Mouse (Mus musculus): ENCODE measurements around the gene Taf1b.
"Not testable (repeated sequence)": the region's sequence is repeated elsewhere in the genome, so short reads cannot be mapped to it uniquely, and the experiment has no call there.

DNA sequence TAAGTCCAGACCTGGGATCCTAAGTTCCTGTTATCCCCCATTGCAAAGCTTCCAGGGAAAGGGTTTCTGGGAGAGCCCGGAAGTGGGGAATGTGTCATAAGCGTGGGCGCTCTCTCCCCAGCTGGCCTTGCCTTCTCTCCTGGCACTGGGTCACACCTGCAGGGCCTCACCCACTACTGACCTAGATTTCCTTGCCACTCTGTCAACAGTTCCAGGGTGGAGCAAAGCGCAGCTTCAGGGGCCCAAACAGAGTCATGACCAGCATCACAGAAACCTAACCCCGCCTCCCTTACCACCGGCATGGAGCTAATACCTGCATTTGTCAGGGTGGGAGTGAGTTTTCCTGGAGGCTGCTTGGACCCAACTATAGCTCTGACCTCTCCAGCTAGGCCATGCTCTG, 34.7 kb upstream of the Taf1b start:
- not testable (repeated sequence) for TF ChIP-seq EP300 (IDR thresholded peaks at IDR 0.05; ENCODE audit: insufficient read depth, low read depth, low read length); CTCF (IDR thresholded peaks at IDR 0.05)
